Mouse (Mus musculus) lung, adult 2 months (tissue): ENCODE measurements around the gene Padi6.

Experiments used
- CTCF ChIP-seq: fragments of 200-500 bp; IDR thresholded peaks from 2 replicates; pipeline ENCODE4 v1.5.1; 2011; ENCODE audit warnings: mild to moderate bottlenecking, low read length, control low read depth; ENCODE audit not compliant: insufficient read depth
- POLR2A ChIP-seq: fragments of 200-500 bp; IDR thresholded peaks from 2 replicates; pipeline ENCODE4 v1.6.1; 2011; ENCODE audit warnings: low read depth, mild to moderate bottlenecking, control low read depth, low read length, borderline replicate concordance; ENCODE audit errors: extremely low read depth

- TF ChIP-seq CTCF, result no peak
- TF ChIP-seq POLR2A, result no peak
Observed at GRCm38 (mm10) chr4:140770433-140770832, 28.0 kb upstream of the Padi6 start.
